Mouse (Mus musculus) kidney, embryonic 14.5 days (tissue): ENCODE measurements at regions not wholly inside any gene's neighbourhood (a gene's known extent, or its start where the extent isn't known, plus 50 kb on each side); places are given as distances from the start of the nearest gene placed in this dataset.

Source experiments
- ATAC-seq: fragments of 200-750 bp; cut with Nextera tagmentation; 2 replicates; pipeline ENCODE4 v1.8.0; 2017; ENCODE audit warnings: moderate number of reproducible peaks, mild to moderate bottlenecking, moderate TSS enrichment, moderate library complexity; ENCODE audit not compliant: low FRiP score, low TSS enrichment
- H3K27ac ChIP-seq: fragments of 300-500 bp; sonication (generic); 2 replicates; pipeline ENCODE4 v1.5.1; 2014; ENCODE audit warnings: low read depth, mild to moderate bottlenecking, low read length, moderate library complexity, mixed read lengths
- H3K27me3 ChIP-seq: fragments of 300-500 bp; sonication (generic); 2 replicates; pipeline ENCODE4 v1.6.1; 2014; ENCODE audit warnings: mild to moderate bottlenecking, low read length; ENCODE audit not compliant: control insufficient read depth, insufficient read depth
- H3K36me3 ChIP-seq: fragments of 300-500 bp; sonication (generic); 2 replicates; pipeline ENCODE4 v1.6.1; 2014; ENCODE audit warnings: low read length, mixed read lengths; ENCODE audit not compliant: control insufficient read depth, insufficient read depth
- H3K4me1 ChIP-seq: fragments of 300-500 bp; sonication (generic); 2 replicates; pipeline ENCODE4 v1.6.1; 2014; ENCODE audit warnings: low read length, mixed read lengths; ENCODE audit not compliant: control insufficient read depth, insufficient read depth
- H3K4me2 ChIP-seq: fragments of 300-500 bp; sonication (generic); replicated peaks from 2 replicates; pipeline ENCODE4 v1.6.1; 2014; ENCODE audit warnings: low read depth, mild to moderate bottlenecking, low read length
- H3K4me3 ChIP-seq: fragments of 300-500 bp; sonication (generic); 2 replicates; pipeline ENCODE4 v1.5.1; 2014; ENCODE audit warnings: mild to moderate bottlenecking, low read length
- H3K9ac ChIP-seq: fragments of 300-500 bp; sonication (generic); 2 replicates; pipeline ENCODE4 v1.6.1; 2014; ENCODE audit warnings: low read depth, mild to moderate bottlenecking, low read length, moderate library complexity
- H3K9me3 ChIP-seq: fragments of 300-500 bp; sonication (generic); 2 replicates; pipeline ENCODE4 v1.6.1; 2016; ENCODE audit warnings: low read length; ENCODE audit not compliant: control insufficient read depth
- WGBS: fragments of 180-500 bp; shearing (Covaris S2); extraction: QIAGEN DNeasy Blood & Tissue Kit; methylation state at CpG from one replicate; pipeline ENCODE4 v1.1.7; 2014; 5-methylcytosine and 5-hydroxymethylcytosine counted together

GRCm38 (mm10) chr11:117413133-117413532 is 71.0 kb upstream of the Gm11733 start:
- Histone ChIP-seq H3K36me3 (no peaks in the 10 kb centered on the region), H3K4me2 (no peak overlapping the region), H3K9me3 (peaks cover 5% of the 10 kb centered on the region; the same call in 1 of the 2 replicates), H3K4me1 (peaks cover 34% of the 10 kb centered on the region), H3K4me3 (no peak overlapping the region), H3K9ac (no peak overlapping the region), H3K27me3 (peaks cover 55% of the 10 kb centered on the region), H3K27ac (no peak overlapping the region)
- 25% methylated on average over 7 of the region's 7 CpGs for WGBS
- no peak for ATAC-seq

DNA sequence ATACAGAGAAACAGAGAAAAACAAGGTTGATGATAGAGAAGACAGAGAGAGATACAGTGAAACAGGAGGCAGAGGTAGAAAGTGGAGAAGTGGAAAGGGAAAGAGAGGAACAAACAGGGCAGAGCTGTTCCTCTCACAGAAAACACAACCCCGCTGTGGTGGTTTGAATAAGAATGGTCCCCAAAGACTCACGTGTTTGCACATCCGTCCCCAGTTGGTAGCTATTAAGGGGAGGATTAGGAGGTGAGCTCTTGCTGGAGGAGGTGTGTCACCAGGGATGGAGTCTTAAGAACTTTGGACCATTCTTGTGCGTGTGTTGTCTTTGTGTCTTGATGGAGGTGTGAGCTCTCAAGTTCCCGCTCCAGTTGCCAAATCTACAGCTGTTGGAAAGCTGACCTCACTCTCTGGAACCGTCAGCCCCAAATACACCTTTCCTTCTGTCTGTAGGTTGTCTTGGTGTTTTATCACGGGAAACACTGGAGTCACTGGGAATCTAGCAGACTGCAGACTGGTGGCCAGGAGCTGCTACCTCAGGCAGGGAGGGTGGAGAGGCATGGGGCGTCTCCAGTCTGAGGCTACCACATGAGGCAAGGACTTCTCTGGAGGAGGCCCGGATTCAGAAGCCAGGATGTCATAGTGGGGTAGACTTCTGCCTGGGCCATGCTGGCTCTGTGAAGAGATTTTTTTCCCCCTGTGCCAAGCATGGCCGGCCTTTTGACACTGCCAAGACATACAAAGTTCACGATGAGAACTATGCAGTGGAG is 70.0 kb upstream of the Gm11733 start:
- H3K4me2 ChIP-seq, result peak overlapping the region; percentile 44
- H3K36me3 ChIP-seq, result no peaks in the 10 kb centered on the region
- no peak overlapping the region for H3K27ac ChIP-seq
- peaks cover 5% of the 10 kb centered on the region; the same call in 1 of the 2 replicates for H3K9me3 ChIP-seq
- H3K4me3 ChIP-seq, result no peak overlapping the region
- peaks cover 24% of the 10 kb centered on the region for H3K4me1 ChIP-seq
- 12% methylated on average over 11 of the region's 11 CpGs for WGBS
- H3K9ac ChIP-seq, result no peak overlapping the region
- no peak for ATAC-seq
- peaks cover 47% of the 10 kb centered on the region for H3K27me3 ChIP-seq

DNA sequence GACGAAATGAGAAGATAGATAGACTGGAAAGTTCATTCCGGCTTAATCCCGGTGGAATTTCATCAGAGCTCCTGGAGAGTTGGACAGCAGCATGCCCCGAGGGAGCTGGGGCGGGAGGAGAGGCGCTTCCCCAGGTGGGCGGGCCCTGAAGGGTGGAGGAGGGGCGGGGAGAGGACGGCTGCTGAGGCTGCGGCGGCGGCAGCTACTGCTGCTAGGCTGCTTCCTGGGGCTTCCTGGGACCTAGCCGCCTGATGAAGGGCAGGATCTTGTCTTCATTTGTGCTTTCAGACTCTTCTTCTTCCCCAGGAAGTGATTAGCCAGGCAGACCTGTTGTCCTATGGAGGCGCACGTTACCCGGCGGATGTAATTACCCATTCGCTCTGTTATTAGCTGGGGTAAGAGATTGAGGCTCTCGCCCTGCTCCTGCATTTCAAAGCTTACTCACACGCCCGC is 69.3 kb upstream of the Gm11733 start:
- Histone ChIP-seq H3K9me3 (peaks cover 5% of the 10 kb centered on the region; the same call in 1 of the 2 replicates), H3K27me3 (peaks cover 40% of the 10 kb centered on the region), H3K36me3 (no peaks in the 10 kb centered on the region), H3K4me3 (peak overlapping the region; percentile 34), H3K9ac (no peak overlapping the region), H3K4me2 (peak overlapping the region; percentile 44), H3K27ac (no peak overlapping the region), H3K4me1 (peaks cover 21% of the 10 kb centered on the region; the same call in 1 of the 2 replicates)
- WGBS, result under 1% methylated on average over 21 of the region's 21 CpGs
- peak; percentile 64; the same call in 1 of the 2 replicates for ATAC-seq

GRCm38 (mm10) chr11:117415466-117415865 is 68.7 kb upstream of the Gm11733 start:
- no peak overlapping the region for H3K4me3 ChIP-seq
- H3K27me3 ChIP-seq, result peaks cover 38% of the 10 kb centered on the region
- 1% methylated on average over 14 of the region's 14 CpGs for WGBS
- H3K36me3 ChIP-seq, result no peaks in the 10 kb centered on the region
- no peak overlapping the region for H3K27ac ChIP-seq
- no peak overlapping the region for H3K9ac ChIP-seq
- H3K9me3 ChIP-seq, result peaks cover 5% of the 10 kb centered on the region; the same call in 1 of the 2 replicates
- peak overlapping the region; percentile 44; the same call in 1 of the 2 replicates for H3K4me2 ChIP-seq
- ATAC-seq, result no peak
- peaks cover 17% of the 10 kb centered on the region; the same call in 1 of the 2 replicates for H3K4me1 ChIP-seq

- Histone ChIP-seq H3K27me3 (peaks cover 38% of the 10 kb centered on the region), H3K36me3 (no peaks in the 10 kb centered on the region), H3K27ac (no peak overlapping the region), H3K4me2 (0 out of 2 replicates have a peak overlapping the region, but pooled peaks have one; percentile 44), H3K4me3 (no peak overlapping the region), H3K9ac (no peak overlapping the region), H3K9me3 (peaks cover 5% of the 10 kb centered on the region; the same call in 1 of the 2 replicates), H3K4me1 (peaks cover 17% of the 10 kb centered on the region; the same call in 1 of the 2 replicates)
- 0 out of 2 replicates have a peak, but pooled peaks have one; percentile 33 for ATAC-seq
- WGBS, result 5% methylated on average over 13 of the region's 13 CpGs
Observed at GRCm38 (mm10) chr11:117415955-117416354, 68.2 kb upstream of the Gm11733 start.

- 59% methylated on average over 8 of the region's 8 CpGs for WGBS
- peaks cover 17% of the 10 kb centered on the region; the same call in 1 of the 2 replicates for H3K4me1 ChIP-seq
- H3K9ac ChIP-seq, result no peak overlapping the region
- no peaks in the 10 kb centered on the region for H3K36me3 ChIP-seq
- H3K27ac ChIP-seq, result no peak overlapping the region
- no peak overlapping the region for H3K4me3 ChIP-seq
- H3K27me3 ChIP-seq, result peaks cover 37% of the 10 kb centered on the region
- no peak for ATAC-seq
- H3K9me3 ChIP-seq, result peaks cover 1% of the 10 kb centered on the region; the same call in 1 of the 2 replicates
- H3K4me2 ChIP-seq, result no peak overlapping the region
Observed at GRCm38 (mm10) chr11:117416984-117417670, 67.0 kb upstream of the Gm11733 start.

DNA sequence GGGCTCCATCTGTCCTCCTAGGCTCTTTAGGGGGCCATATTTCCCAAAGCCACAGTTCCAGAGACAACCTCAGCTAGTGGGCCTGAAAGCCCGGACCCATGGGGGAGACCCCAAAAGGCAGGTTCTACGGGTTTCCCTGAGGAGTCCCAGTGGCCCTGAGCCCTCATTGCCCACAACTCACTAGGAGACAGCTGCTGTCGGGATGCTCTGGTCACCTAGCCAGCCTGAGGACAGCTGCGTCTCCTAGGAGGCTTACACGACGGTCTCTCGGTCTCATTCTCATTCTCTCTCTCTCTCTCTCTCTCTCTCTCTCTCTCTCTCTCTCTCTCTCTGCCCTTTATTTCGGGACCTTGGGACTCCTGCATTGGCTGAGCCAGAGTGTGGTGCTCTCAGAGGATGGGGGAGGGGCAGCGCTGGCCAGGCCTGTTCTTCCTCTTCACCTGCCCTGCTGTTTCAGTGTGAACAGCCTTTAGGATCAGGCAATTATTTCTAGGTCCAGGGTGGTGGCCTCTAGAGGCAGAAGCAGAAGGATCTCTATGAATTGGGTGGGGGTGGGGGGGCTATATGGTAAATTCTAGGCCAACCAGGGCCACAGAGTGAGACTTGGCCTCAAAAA is 66.1 kb upstream of the Gm11733 start:
- Histone ChIP-seq H3K9me3 (peaks cover 4% of the 10 kb centered on the region), H3K4me2 (no peak overlapping the region), H3K9ac (no peak overlapping the region), H3K4me1 (peaks cover 17% of the 10 kb centered on the region; the same call in 1 of the 2 replicates), H3K36me3 (no peaks in the 10 kb centered on the region), H3K27me3 (peaks cover 30% of the 10 kb centered on the region), H3K4me3 (no peak overlapping the region), H3K27ac (no peak overlapping the region)
- no peak for ATAC-seq
- 66% methylated on average over 9 of the region's 9 CpGs for WGBS

- WGBS, result 85% methylated on average over 3 of the region's 3 CpGs
Observed at GRCm38 (mm10) chr11:117418939-117419338, 65.2 kb upstream of the Gm11733 start.

More at GRCm38 (mm10) chr11:117418939-117419338, 65.2 kb upstream of the Gm11733 start:
- no peak for ATAC-seq
- H3K9me3 ChIP-seq, result peaks cover 4% of the 10 kb centered on the region
- no peak overlapping the region for H3K4me2 ChIP-seq
- H3K27me3 ChIP-seq, result peaks cover 25% of the 10 kb centered on the region
- peaks cover 17% of the 10 kb centered on the region; the same call in 1 of the 2 replicates for H3K4me1 ChIP-seq
- no peak overlapping the region for H3K4me3 ChIP-seq
- H3K9ac ChIP-seq, result no peak overlapping the region
- no peak overlapping the region for H3K27ac ChIP-seq
- H3K36me3 ChIP-seq, result no peaks in the 10 kb centered on the region
